Mouse (Mus musculus) thymus, postnatal 14 days (tissue): Measurements from ENCODE around the gene Zfp655.
"Not testable (repeated sequence)": the region's sequence is repeated elsewhere in the genome, so short reads cannot be mapped to it uniquely, and the experiment has no call there.

Experiments used
- DNase-seq: peaks from one replicate; pipeline ENCODE4 v3.0.0; 2021

Zfp655 gene

DNA sequence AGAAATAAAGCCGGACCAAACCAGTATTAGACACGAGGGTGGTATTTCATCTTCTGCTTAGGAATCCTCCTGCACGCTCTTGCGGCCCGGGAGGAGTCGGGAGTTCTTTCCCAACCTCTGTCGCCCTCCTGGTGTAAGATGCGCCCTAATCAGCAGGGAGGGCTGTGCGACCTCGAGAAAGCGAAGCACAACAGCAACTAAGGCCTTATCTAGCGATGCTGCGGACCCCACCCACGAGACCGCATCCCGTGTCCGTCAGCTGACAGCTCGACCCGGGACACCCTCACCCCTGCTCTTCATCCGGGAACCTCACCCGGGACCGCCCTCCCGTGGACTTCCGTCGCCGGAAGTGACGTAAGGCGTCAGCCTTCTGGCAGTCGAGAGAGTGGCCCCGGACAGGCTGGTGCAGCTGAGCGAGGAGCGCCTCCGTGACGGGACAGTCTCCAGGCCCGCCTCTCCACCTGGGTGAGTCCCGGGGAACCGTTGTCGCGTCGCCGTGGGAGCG lies at the start of gene Zfp655:
Zfp655 (plus strand) TSS at position 349 of the 505 bp plus-strand sequence.
- peak; percentile 97 for DNase-seq

DNA sequence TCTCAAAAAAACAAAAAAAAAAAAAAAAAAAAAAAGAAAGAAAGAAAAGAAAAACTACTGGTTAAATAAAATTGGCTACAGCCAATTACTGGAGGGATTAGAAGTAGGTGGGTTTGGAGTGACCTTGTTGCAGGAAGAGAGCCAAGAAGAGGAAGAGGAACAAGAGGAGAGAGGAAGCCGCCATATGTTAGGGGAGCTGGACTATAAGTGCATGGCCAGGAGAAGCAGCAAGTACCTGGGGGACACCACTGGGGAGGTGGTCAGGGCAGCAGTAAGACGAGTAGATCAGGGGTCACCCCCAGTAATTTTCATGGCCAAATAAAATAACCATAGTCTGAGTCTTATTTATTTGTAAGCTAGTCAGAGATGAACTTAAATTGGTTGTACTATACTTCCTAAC lies 46.3 kb upstream of the Zfp655 start:
- DNase-seq: no peak

DNA sequence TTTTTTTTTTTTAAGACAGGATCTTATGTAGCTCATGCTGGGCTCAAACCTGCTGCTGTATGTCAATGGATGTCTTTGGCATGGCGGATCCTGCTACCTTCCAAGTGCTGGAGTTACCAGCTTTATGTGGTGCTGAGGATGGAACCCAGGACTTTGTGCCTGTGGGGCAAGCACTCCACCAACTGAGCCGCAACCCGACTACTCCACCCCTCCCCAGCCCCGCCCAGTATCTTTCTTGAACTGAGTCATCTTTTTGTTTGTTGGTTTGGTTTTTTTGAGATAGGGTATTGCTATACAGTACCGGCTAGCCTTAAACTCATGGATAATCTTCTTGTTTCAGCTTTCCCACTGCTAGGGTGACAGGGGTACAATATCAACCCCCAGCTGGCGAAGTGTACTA lies 42.1 kb upstream of the Zfp655 start:
- no peak for DNase-seq

DNA sequence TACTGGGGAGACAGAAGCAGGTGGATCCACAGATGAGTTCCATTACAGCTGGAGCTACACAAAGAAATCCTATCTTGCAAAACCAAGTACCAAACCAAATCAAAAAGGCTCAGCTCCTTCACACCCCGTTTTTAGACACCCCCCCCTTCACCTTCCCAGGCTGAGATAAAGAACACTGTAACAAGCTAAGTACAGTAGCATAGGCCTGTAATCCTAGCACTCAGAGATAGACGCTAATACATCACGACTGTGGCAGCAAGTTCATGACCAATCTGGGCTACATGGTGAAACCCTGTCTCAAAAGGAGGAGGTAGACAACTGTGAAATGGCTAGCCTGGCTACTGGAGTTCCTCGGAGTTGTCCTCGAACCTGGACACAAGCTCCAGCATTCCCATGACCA lies 41.1 kb upstream of the Zfp655 start:
- DNase-seq: no peak

DNA sequence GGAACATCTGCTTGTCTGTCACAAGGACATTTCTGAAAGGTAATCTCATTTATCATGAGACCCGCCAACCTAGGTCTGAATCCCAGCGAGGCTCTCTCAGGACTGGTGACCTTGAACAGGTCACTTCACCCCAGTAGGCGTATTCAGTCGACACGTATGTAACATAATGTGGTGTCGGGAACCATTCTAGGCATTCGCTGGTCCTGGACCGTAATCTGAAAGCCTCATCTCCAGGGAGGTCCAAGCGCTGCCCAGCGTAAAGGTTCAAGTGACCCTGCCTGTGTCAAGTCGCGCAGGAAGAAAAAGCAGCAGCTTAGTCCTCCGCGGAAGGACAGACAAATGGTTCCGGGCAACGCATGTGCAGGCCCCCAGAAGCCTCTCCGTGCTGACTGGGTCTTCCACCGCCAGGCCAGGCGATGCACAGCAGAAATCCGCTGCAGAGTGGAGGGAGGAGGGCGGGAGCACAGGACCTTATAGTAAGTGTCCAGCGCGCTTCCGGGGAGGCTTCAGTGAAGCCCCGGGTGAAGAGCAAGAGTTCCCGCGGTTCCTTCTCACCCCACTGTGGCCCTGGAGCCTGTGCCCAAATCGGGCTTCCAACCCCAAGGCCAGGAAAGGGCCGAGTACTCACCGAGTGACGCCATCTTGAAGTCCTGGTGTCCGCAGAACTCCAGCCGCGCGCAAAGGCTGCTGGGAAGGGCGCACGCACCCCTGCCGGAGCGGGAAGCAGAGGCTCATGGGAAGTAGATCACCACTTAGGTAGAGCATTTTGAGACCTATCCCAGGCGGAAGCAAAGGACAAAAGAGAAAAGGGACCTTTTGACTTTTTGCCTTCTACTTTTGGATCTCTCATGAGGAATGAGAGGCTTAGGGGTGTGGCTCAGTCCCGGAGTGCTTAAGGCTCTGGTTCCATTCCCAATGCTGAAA lies 40.4 kb upstream of the Zfp655 start:
- peak; percentile 90 for DNase-seq

DNA sequence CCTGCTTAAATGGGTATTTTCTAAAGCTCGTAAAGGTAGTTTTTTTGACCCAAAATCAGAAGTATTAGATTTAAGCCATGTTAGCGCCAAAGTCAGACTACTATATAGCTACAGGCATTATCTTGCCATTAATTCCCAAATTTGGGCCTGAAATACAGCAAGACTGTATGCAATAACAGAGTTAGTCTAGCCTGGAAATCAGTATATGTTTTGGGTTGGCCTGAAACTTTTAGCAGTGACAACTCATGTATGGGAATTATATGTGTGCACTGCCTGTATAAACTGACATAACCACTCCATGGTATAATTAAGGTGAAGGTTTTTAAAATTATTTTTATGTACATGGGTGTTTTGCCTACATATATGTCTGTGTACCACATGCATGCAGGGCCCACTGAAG lies 39.6 kb upstream of the Zfp655 start, which contains the start of gene Atp5j2:
Atp5j2 (minus strand) TSS at position 101 of the 400 bp plus-strand sequence.
- DNase-seq: no peak

DNA sequence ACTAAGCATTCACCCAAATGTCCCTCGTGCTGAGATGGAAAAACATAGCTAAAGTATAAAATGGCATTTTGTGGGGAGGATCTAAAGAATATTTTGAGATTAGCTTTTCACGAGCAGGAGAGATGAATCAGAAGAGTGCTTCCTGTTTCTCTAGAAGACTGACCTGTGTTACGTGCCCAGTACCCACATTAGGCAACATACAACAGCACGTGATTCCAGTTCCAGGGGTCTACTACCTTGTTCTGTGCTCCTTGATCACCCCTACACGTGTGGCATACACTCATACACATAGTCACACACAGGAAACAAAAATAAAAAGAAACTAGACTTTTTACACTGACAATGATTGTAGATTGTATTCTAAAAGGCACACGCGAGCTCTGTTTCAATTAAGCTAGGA lies 31.1 kb upstream of the Zfp655 start:
- DNase-seq: no peak

DNA sequence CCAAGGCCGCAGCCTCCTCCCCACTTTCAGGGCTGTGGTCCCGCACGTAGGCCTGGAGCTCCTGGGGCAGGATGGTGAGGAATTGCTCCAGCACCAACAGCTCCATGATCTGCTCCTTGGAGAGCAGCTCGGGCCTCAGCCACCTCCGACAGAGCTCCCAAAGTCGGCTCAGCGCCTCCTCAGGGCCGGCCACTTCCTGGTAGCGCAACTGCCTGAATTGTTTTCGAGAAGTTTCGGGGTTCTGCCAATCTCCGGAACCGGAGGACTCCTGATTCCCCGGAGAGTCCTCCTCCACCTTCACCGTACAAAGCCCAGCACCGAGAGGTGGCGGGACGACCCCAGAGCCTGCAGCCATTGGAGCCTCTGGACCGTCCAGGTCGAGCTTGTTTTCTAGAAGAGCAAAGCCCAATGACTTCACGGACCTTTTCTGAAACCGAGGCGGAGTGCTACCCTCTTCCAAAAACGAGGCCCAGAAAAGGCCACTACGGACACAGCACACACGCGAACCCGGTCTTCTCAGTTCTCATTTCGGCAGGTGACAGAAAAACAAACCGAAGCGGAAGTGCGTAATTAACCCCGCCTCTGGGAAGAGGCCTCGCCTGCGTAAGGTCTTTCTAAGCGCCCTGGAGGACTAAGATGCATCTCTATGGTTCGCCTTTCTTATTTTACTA lies 30.1 kb upstream of the Zfp655 start, which contains the start of gene Zkscan14:
Zkscan14 (minus strand) TSS at position 548 of the 671 bp plus-strand sequence.
- DNase-seq: peak; percentile 82

DNA sequence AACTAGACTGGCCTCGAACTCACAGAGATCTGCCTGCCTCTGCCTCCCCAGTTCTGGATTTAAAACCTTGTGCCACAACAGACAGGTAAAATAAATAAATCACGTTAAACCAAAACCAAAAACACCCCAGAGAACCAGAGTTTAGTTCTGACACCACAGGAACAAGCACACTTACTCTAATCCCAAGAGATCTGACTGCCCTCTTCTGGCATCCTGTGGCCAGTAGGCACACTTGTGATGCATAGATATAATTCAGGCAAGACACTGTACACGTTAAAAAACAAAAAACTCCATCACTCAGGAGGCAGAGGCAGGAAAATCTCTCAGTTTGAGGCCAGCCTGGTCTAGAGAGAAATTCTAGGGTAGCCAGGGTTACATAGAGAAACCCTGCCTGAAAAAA lies 29.1 kb upstream of the Zfp655 start:
- DNase-seq: no peak

DNA sequence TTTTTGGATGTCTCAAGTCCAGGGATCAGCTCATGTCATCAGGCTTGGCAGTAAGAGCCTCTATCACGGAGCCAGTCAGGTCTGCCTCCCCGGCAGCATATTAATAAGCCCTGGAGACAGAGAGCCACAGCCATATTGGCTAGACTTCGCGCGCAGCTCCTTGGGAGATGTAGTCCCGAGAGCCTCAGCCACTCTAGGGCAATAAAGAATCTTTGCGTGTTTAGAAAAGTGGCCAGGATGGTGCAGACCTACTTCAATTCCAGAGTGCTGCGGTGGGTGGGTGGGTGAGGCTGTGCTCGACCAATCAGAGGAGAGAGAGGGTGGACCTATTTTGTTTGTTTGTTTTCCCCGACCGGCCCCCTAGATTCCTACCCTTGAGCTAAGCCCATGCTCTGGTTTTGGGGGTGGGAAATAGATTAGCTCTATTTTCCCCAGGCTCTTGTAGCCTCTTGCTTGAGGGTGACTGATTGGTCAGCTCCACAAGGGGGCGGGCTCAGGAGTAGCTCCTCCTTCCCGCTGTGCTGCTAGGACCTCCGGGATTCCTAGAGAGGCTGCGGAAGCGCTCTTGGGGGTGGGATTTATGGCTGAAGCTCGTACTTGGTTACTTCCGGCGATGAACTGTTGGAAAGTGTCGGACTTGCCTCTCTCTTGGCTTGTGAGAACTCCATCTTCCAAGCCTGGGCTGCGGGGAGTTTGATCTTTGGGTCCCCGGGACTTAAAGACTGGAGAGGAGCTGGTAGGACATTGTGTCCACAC lies 27.4 kb upstream of the Zfp655 start, which contains the start of gene Zkscan5:
Zkscan5 (plus strand) TSS at position 627 of the 756 bp plus-strand sequence.
- DNase-seq: peak; percentile 97

DNA sequence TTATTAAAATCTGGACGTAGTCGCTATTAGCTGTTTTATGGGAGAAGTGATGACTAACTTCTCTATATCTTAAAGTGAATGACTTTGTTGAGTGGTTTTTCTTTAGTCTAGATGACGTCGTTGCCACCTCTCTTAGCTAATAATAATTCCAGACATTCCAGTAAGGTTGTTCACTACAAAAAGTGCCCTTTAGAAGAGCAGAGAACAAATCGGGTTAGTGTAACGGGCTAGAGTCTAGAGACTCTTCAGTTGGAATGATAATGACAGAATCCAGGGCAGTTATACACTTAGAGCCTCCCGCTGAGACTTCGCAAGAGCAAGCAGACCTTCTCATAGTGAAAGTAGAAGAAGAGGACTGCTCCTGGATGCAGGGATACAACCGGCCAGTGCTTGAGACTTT lies 26.5 kb upstream of the Zfp655 start:
- DNase-seq: no peak

DNA sequence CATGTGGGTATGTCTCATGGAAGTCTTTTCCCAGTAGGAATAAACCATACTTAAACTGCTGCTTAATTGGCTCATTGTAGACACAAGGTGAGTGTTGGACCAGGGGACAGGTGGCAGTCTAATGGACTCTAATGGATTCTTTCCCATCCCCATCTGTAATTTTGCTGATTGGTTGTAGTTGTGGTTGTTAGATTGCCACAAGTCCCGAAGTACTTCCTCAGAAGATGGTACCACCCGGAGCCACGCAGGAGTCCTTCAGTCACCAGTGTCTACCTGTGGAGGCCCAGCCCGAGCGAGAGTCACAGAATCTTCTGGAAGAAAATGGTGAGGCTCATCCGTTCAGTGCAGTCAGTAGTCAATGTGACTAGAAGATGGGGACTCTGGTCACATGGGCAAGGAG lies 24.1 kb upstream of the Zfp655 start:
- no peak for DNase-seq

DNA sequence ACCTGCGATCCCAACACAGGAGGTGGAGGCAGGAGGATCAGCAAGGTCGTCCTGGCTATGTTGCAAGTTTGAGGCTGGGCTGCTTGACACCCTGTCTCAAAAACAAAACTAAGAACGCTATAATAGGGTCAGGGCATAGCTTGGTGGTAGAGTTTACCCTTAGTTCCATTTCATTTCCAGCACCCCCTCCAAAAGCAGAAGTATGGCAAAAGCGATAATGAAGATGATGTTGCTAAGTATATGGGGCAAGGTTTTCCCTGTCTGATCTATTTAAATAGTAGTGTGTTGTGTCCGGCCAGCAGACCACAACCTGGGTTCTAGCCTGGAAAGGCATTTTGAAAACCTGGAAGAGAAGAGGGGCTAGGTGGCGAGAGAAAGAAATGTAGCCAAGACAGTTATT lies 23.6 kb upstream of the Zfp655 start:
- DNase-seq: no peak

DNA sequence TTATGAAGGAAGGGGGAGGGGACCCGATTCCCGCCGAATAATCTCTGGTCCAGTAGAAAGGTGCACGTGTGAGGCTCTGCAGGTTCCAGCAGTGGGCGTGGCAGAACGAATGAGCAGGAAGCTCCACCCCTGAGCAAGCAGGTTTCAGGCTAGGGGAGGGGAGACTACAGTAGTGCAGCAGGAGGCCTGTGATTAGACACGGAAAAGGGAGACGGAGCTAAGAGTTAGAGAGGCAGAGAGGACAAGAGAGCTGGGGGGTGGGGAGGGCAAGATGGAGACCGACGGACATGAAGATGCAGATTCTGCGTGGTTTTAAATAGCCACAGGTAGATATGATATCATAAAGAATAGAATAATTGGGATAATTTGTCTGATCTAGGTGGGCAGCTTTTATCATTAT lies 23.1 kb upstream of the Zfp655 start:
- DNase-seq: not testable (repeated sequence)

DNA sequence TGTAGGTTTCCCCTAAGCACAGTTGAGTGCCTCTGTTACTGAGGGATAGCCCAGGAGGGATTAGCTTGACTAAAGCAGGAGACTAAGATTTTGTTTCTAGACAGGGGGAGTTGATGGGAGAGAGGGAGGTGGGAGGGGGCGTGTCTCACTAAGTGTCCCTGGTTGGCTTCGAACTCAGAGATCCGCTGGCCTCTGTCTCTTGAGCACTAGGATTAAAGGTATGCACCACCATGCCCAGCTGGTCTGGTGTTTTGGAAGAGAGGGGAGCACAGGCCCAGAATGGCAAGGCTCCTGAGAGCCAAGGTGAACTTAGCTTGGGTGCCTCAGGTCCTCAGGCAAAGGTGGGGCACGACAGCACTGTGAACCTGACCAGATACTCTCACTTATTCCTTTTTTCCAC lies 20.2 kb upstream of the Zfp655 start:
- no peak for DNase-seq

DNA sequence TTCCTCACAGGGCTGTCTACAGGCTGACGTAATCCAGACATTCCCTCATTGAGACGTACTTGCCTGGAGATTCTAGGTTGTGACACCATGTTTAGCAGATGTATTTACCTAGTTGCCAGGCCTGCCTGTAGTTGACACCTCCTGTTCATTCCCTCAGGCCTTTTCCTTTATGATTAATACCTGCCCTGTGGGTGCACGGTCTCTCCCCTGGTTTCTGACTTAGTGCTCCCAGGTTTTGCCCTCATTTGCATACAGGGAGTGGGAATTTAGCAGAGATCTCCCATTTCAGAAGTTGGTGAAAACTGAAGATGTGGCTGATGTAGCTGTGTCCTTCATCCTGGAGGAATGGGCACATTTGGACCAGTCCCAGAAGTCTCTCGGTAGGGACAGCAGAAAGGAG lies 19.3 kb upstream of the Zfp655 start:
- DNase-seq: no peak

DNA sequence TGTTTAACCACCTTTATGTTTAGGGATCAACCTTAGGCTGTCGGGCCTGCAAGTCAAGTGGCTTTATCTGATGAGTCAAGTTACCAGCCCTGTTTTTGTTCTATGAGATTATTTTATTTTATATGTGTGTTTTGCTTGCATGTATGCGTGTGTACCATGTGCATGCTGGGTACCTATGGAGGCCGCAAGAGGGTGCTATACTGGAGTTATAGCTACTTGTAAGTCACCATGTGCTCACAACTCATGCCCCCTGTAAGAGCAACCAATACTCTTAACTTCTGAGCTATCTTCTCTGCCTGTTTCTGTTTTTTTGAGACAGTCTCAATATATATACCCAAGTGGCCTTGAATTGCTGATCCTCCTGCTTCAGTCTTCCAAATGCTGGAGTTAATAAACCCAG lies 18.0 kb upstream of the Zfp655 start:
- no peak for DNase-seq

DNA sequence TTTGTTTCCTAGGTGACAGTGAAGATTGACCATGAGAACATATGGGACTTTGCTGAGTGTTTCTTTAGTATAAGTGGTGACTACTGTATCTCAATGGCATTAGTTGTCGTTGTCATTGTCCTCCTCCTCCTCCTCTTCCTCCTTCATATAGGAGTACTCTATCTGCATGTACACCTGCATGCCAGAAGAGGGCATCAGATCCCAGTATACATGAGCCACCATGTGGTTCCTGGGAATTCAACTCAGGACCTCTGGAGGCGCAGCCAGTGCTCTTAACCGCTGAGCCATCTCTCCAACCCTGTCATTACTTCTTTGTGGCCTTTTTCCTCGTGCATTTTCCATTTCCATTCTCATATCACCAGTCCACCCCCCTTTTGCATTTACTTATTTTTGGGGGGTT lies 16.8 kb upstream of the Zfp655 start:
- DNase-seq: no peak

DNA sequence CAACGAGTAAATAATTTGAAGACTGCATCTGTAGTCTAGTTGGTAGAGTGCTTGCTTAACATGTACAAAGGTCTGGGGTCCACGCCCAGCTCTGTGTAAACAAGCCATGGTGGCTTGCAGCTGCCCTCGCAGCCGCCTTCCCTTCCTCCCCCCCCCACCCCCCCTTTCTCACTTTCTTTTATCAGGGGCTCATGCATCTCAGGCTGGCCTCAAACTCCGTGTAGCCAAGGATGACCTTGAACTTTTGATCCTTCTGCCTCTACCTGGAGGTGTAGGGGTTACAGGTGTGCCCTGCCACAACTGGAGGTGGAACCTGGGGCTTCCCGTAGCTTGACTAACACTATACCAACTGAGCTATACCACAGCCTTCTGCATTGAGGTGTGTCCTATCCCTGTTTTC lies 13.8 kb upstream of the Zfp655 start:
- no peak for DNase-seq

DNA sequence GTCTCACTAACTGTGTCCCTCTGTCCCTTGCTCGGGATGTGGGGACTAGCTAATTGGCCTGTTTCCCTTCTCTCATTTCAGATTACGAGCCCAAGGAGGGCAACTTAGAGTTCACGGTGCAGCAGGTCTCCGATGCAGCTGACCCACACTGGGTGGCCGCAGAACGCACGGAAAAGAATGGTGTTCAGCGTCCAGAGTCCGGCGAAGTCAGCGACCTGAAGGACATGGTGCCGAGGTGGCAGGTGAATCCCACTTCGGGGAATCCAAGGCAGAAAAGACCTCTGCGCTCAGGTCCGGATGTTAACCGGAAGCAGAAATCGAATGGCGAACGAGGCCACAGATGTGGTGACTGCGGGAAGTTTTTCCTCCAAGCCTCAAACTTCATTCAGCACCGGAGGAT lies 13.3 kb upstream of the Zfp655 start:
- no peak for DNase-seq

DNA sequence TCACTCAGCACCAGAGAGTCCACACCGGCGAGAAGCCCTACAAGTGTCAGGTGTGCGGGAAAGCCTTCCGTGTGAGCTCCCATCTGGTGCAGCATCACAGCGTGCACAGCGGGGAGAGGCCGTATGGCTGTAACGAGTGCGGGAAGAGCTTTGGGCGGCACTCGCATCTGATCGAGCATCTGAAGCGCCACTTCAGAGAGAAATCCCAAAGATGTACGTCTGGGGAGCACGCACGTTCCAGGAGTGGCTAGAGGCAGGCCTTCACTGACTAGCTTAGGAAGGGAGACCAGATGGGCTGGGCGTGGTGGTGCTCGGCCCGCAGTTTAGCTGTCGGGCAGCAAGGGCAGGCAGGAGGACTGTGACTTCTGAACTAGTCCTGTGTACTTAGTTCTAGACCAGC lies 12.8 kb upstream of the Zfp655 start:
- DNase-seq: no peak

DNA sequence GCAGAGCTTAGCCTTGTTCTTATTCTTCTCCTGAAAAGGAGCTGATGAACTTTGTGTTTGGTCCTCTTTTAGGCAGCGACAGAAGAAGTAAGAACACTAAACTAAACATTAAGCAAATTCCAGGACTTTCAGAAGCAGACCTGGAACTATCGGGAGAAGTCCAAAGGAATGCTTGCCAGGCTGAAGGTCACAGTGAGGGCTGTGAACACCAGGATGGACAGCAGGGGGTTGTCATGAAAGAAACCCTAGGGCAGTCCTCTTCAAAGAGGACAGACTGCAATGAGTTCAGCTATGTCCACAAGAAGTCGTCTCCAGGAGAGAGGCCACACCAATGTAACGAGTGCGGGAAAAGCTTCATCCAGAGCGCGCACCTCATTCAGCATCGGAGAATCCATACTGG lies 11.5 kb upstream of the Zfp655 start:
- DNase-seq: no peak

DNA sequence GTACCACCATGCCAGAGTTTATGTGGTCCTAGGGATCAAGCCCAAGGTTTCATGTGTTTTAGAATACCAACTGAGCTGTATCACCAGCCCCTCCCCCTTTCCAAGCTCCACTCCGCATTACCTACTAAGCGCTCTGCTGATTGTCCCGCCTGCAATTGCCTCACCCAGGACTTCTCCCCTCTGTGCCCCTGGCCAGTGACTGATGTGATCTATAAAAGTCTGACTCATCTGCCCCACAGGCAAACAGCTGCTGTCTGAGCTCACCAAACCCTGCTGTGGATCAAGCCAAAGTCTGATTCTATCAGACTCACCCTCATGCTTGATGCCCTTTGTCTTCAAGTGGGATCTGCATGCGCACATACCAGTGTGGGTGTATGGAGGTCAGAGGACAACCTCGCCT lies 8.7 kb upstream of the Zfp655 start:
- no peak for DNase-seq
